Mouse (Mus musculus) stomach, postnatal 0 days (tissue): ENCODE results near the gene Ccdc97. TPM values are rescaled to one million over a fixed set of nuclear protein-coding genes. Genes with fewer than 3 reads are reported as not detected.

Source experiments
- ATAC-seq: fragments of 200-750 bp; cut with Nextera tagmentation; 2 replicates; pipeline ENCODE4 v1.8.0; 2017; ENCODE audit not compliant: low FRiP score, low TSS enrichment
- DNase-seq: peaks from one replicate; pipeline ENCODE4 v3.0.0-alpha.2; 2016; ENCODE audit warnings: low spot score
- H3K27ac ChIP-seq: fragments of 300-500 bp; sonication (generic); replicated peaks from 2 replicates; pipeline ENCODE4 v1.5.1; 2014; ENCODE audit warnings: mild to moderate bottlenecking, control low read depth
- H3K27me3 ChIP-seq: fragments of 300-500 bp; sonication (generic); 2 replicates; pipeline ENCODE4 v1.6.1; 2014; ENCODE audit warnings: low read length; ENCODE audit not compliant: control insufficient read depth, insufficient read depth
- H3K36me3 ChIP-seq: fragments of 300-500 bp; sonication (generic); 2 replicates; pipeline ENCODE4 v1.6.1; 2014; ENCODE audit warnings: low read length, mixed read lengths; ENCODE audit not compliant: control insufficient read depth, insufficient read depth
- H3K4me1 ChIP-seq: fragments of 300-500 bp; sonication (generic); replicated peaks from 2 replicates; pipeline ENCODE4 v1.6.1; 2014; ENCODE audit warnings: antibody characterized with exemption; ENCODE audit not compliant: control insufficient read depth, insufficient read depth
- H3K4me2 ChIP-seq: fragments of 300-500 bp; sonication (generic); replicated peaks from 2 replicates; pipeline ENCODE4 v1.6.1; 2014; ENCODE audit warnings: low read depth, mild to moderate bottlenecking, control low read depth, moderate library complexity
- H3K4me3 ChIP-seq: fragments of 300-500 bp; sonication (generic); 2 replicates; pipeline ENCODE4 v1.5.1; 2014; ENCODE audit warnings: low read depth, low read length, control low read depth
- H3K9ac ChIP-seq: fragments of 300-500 bp; sonication (generic); 2 replicates; pipeline ENCODE4 v1.6.1; 2014; ENCODE audit warnings: mild to moderate bottlenecking, low read length, control low read depth, mixed read lengths
- H3K9me3 ChIP-seq: fragments of 300-500 bp; sonication (generic); 2 replicates; pipeline ENCODE4 v1.6.1; 2016; ENCODE audit warnings: low read length; ENCODE audit not compliant: control insufficient read depth
- CTCF ChIP-seq: IDR thresholded peaks from 2 replicates; pipeline ENCODE4 v1.5.1; 2016; ENCODE audit warnings: antibody characterized with exemption, low read depth, mild to moderate bottlenecking, moderate library complexity
- EP300 ChIP-seq: optimal IDR thresholded peaks from 2 replicates; pipeline ENCODE3; 2016; ENCODE audit warnings: antibody characterized with exemption
- WGBS: fragments of 180-500 bp; shearing (Covaris S2); extraction: QIAGEN DNeasy Blood & Tissue Kit; methylation state at CpG from one replicate; pipeline ENCODE4 v1.1.7; 2014; 5-methylcytosine and 5-hydroxymethylcytosine counted together
- polyA plus RNA-seq: library from polyadenylated mRNA; unstranded; fragments of >200 nt; fragmentation: Nextera tagmentation; extraction: Ambion mirVana; gene quantifications from 2 replicates; pipeline ENCODE4 v1.2.1, GENCODE M21; 2015

The Ccdc97 gene
- polyA plus RNA-seq, 1 experiment from 2014 or later = 7.9 TPM

- peaks cover 13% of the 10 kb centered on the region for H3K36me3 ChIP-seq
- DNase-seq = no peak
- no peaks in the 10 kb centered on the region for H3K27me3 ChIP-seq
- peak overlapping the region; percentile 94 for H3K4me3 ChIP-seq
- H3K27ac ChIP-seq = no peak overlapping the region
- 0 out of 2 replicates have a peak, but pooled peaks cover 3% of the 10 kb centered on the region for H3K4me1 ChIP-seq
- peak overlapping the region; percentile 80 for H3K4me2 ChIP-seq
- TF ChIP-seq CTCF = no peak
- no peak for TF ChIP-seq EP300
- no peak for ATAC-seq
- H3K9me3 ChIP-seq = no peaks in the 10 kb centered on the region
- H3K9ac ChIP-seq = peak overlapping the region; percentile 99
Measured at GRCm38 (mm10) chr7:25753076-25753475, 34.2 kb upstream of the Ccdc97 start.

DNA sequence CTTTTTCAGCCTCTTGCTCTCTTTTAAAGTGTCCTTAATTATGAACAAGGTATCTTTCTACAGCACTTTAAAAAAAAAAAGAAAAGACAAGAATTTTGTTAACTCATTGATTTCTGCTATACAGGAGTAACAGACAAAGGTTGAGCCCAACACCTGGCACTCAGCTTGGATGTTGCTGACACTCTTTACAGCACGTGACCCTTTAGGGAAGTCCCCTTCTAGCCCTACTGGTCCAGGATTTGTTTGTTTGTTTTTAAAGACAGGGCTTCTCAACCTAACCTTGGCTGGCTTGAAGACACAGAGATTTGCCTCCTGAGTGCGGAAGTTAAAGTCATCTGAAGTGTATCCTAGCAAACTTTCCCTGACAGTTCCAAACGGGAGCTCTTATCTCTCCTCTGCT, 28.0 kb upstream of the Ccdc97 start:
- Histone ChIP-seq H3K4me1 (no peaks in the 10 kb centered on the region), H3K4me2 (no peak overlapping the region), H3K4me3 (no peak overlapping the region), H3K36me3 (peaks cover 51% of the 10 kb centered on the region), H3K9me3 (no peaks in the 10 kb centered on the region), H3K9ac (no peak overlapping the region), H3K27me3 (no peaks in the 10 kb centered on the region), H3K27ac (no peak overlapping the region)
- no peak for DNase-seq
- TF ChIP-seq EP300 = no peak
- TF ChIP-seq CTCF = no peak
- ATAC-seq = no peak
- WGBS = 57% methylated on average over 3 of the region's 3 CpGs

GRCm38 (mm10) chr7:25738277-25738676, 19.4 kb upstream of the Ccdc97 start:
- Histone ChIP-seq H3K9me3 (no peaks in the 10 kb centered on the region), H3K27ac (no peak overlapping the region), H3K4me3 (no peak overlapping the region), H3K4me1 (no peaks in the 10 kb centered on the region), H3K4me2 (no peak overlapping the region), H3K36me3 (peaks cover 55% of the 10 kb centered on the region), H3K9ac (no peak overlapping the region), H3K27me3 (no peaks in the 10 kb centered on the region)
- ATAC-seq (no peak), DNase-seq (no peak)
- TF ChIP-seq EP300 = no peak
- no peak for TF ChIP-seq CTCF
- WGBS = 88% methylated on average over 3 of the region's 3 CpGs

DNA sequence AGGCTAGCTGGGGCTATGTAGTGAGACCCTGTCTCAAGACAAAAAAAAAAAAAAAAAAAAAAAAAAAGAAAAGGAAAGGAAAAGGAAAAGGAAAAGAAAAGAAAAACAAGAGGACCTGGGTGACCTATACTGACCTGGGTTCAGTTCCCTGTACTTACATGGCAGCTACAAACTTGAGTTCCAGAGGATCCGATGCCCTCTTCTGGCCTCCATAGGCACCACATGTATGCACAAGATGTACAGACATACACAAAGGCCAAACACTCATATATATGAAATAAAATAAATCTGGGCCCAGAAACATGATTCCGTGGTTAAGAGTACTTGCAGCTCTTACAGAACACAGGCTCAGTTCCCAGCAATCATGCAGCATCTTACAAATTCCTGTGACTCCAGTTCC, 18.0 kb upstream of the Ccdc97 start:
- DNase-seq (no peak), ATAC-seq (no peak)
- Histone ChIP-seq H3K4me1 (no peaks in the 10 kb centered on the region), H3K27ac (no peak overlapping the region), H3K4me2 (no peak overlapping the region), H3K36me3 (peaks cover 56% of the 10 kb centered on the region), H3K4me3 (no peak overlapping the region), H3K27me3 (no peaks in the 10 kb centered on the region), H3K9me3 (no peaks in the 10 kb centered on the region), H3K9ac (no peak overlapping the region)
- WGBS = 95% methylated on average over 2 of the region's 2 CpGs
- no peak for TF ChIP-seq EP300
- peak; percentile 56 for TF ChIP-seq CTCF

GRCm38 (mm10) chr7:25734991-25735390, 16.1 kb upstream of the Ccdc97 start:
- Histone ChIP-seq H3K27ac (no peak overlapping the region), H3K9me3 (no peaks in the 10 kb centered on the region), H3K4me3 (no peak overlapping the region), H3K4me2 (no peak overlapping the region), H3K27me3 (no peaks in the 10 kb centered on the region), H3K36me3 (peaks cover 56% of the 10 kb centered on the region), H3K9ac (no peak overlapping the region), H3K4me1 (no peaks in the 10 kb centered on the region)
- no peak for DNase-seq
- no peak for ATAC-seq
- no peak for TF ChIP-seq CTCF
- TF ChIP-seq EP300 = no peak
- 38% methylated on average over 4 of the region's 4 CpGs for WGBS

DNA sequence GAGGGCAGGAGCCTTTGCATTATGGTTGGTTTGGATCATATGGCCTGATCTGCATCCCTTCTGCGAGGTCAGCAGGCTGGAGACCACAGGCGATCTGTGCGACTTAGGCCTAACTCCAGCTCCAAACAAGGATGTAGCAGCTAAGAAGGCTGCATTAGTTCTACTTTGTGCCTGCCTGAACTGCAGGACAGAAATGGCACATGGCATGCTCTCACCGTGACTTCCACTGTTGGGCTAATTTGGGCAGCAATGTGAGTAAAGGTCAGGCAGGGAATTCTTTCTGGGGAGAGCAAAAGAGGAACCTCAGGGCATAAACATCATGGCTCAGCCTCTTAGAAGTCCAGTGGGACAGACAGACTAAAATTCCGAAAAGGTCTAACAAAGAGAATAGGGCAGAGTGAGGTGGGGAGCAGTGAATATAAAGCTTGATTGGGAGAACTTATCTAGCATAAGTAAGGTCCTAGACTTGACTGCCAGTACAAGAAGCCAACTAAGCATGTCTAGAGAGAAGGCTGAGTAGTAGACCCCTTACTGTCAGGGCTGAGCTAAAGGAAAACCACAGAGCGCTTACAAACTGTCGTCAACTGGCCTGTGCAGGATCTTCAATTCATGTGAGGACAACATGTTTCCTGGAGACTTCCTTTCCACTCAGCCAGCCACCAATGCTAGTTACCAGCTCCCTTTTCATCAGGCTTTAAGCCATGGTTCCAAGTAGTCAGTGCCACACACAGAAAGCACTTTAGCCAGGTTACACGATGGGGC, 12.6 kb upstream of the Ccdc97 start:
- Histone ChIP-seq H3K4me2 (no peak overlapping the region), H3K27ac (no peak overlapping the region), H3K4me1 (no peaks in the 10 kb centered on the region), H3K4me3 (no peak overlapping the region), H3K27me3 (no peaks in the 10 kb centered on the region), H3K9me3 (no peaks in the 10 kb centered on the region), H3K36me3 (peaks cover 55% of the 10 kb centered on the region), H3K9ac (no peak overlapping the region)
- TF ChIP-seq EP300 (no peak), CTCF (no peak)
- ATAC-seq (no peak), DNase-seq (no peak)
- 86% methylated on average over 8 of the region's 8 CpGs for WGBS
